Mouse (Mus musculus) lung, postnatal 0 days (tissue): ENCODE data around the gene Ly9.

Experiments used
- CTCF ChIP-seq: IDR thresholded peaks from 2 replicates; pipeline ENCODE4 v1.5.1; 2016; ENCODE audit warnings: antibody characterized with exemption, mild to moderate bottlenecking
- EP300 ChIP-seq: IDR thresholded peaks from 2 replicates; pipeline ENCODE4 v1.6.1; 2016; ENCODE audit warnings: antibody characterized with exemption, mild to moderate bottlenecking, control low read depth

DNA sequence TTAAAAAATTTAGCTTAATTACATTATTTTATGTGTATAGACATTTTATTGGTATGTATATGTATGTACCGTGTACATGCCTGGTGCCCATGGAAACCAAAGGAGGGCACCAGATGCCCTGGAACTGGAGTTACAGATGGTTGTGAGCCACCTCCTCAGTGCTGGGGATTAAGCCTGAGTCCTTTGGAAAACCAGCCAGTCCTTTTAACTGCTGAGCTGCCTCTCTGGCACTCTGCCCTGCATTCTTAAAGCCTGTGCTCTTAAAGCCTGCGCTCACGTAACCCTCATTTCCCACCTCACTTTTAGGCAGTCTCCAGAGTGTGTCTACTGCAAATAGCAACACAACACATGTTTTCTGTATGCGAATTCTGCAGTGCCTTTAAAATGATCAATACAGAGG is 23.7 kb upstream of the Ly9 start:
- no peak for TF ChIP-seq CTCF
- no peak for TF ChIP-seq EP300
